ENCODE assay signal across 8 mouse cellular contexts in the genomic region with DNA sequence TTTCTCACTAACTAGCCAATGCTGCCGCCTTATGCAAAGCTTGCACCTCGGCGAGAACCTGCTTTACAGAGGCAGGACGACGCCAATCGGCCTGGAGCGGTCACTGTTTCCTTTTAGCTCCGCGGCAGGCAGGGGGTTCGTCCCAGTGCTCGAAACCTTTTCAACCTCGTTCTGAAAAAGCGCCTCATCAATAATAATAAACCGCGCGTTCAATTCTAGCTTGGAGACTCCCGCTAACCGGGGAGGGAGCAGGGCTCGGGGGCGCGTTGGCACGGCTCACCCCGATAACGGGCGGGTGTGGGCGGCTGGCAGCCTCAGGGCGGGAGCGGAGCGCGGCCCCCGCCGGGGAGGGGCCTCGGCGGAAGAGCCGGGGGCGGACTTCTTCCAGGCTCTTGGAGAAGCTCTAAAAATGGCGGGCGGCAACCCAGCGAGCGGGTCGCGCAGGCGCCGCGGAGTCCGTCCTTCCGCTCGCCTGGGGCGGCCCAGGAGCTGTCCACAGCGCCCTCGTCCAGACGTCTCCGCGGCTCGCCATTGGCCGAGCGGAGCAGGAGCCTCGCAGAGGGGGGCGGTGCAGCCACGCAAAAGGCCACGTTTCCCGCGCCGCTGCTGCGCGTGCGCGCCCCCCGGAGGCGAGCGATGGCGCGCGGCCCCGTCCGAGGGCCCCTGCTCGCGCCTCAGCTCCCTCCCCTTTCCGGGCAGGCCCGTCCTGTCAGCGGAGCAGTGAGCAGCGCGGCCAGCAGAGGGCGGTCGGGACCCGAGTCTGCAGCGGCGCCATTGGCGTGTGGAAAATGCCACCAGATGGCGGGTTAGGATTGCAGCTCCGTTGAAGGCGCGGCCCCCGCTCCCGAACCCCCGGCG. TPM values are rescaled to one million over a fixed set of nuclear protein-coding genes. Genes with fewer than 3 reads are reported as not detected.
DNase-seq lines count a peak whose midpoint lies in the region; ATAC-seq and TF ChIP-seq lines count a peak whose summit lies in the region.

No protein-coding gene starts in this region.

- peak overlapping the region; percentile 90 for H3K4me3 ChIP-seq in G1E (ENCODE audit: low read depth, low read length)
- H3K4me3 ChIP-seq in forebrain, embryonic 16.5 days (replicated peaks; ENCODE audit: low read length) = peak overlapping the region; percentile 90
- H3K4me3 ChIP-seq in layer of hippocampus, adult 2 months = peak overlapping the region; percentile 75
- H3K4me3 ChIP-seq in lung, embryonic 14.5 days (ENCODE audit: low read depth, low read length) = peak overlapping the region; percentile 77
- peak overlapping the region; percentile 100 for H3K4me3 ChIP-seq in olfactory bulb, adult 2 months (ENCODE audit: insufficient read depth, low read depth, low read length)
- H3K4me3 ChIP-seq in thymus, adult 2 months (ENCODE audit: control insufficient read depth, insufficient read depth, low read length) = peak overlapping the region; percentile 72

- DNase-seq in G1E (ENCODE audit: low spot score) = peak; percentile 92
- peak; percentile 98 to 100 for DNase-seq in cerebellum, adult 18-20 months
- peak; percentile 100 for DNase-seq in heart, postnatal 36 days
- DNase-seq in layer of hippocampus, adult 2 months (ENCODE audit: low spot score in 2 of 2) = peak; percentile 99 to 100
- DNase-seq in lung, embryonic 14.5 days = peak; percentile 99
- peak; percentile 99 for DNase-seq in thymus, adult 2 months

- WGBS in forebrain, embryonic 16.5 days = under 1% methylated on average over 89 of the region's 97 CpGs
- WGBS in lung, embryonic 14.5 days = under 1% methylated on average over 92 of the region's 97 CpGs
- under 1% methylated on average over 97 of the region's 97 CpGs for WGBS in olfactory bulb, adult 2 months
- WGBS in thymus, adult 2 months = under 1% methylated on average over 97 of the region's 97 CpGs

- intact Hi-C loops in heart, postnatal 36 days (cut with DNase I) = loop anchor here (1.0 to 10.0 kb wide), 8 partner anchors 72 to 512 kb away; a partner anchor contains a TSS

- ATAC-seq in G1E (ENCODE audit: extremely low read depth, insufficient number of reproducible peaks, low FRiP score, poor library complexity, severe bottlenecking) = peak; percentile 78
- peak; percentile 96 for ATAC-seq in forebrain, embryonic 16.5 days
- ATAC-seq in lung, embryonic 14.5 days (ENCODE audit: insufficient read depth) = peak; percentile 99

- peak; percentile 77 for TF ChIP-seq POLR2A in olfactory bulb, adult 2 months (IDR thresholded peaks at IDR 0.05; ENCODE audit: insufficient read depth, low read depth, low read length)
- peak; percentile 56 for TF ChIP-seq POLR2A in thymus, adult 2 months (IDR thresholded peaks at IDR 0.05; ENCODE audit: control insufficient read depth, extremely low read depth, insufficient read depth, low read length, poor library complexity)

- no peaks in the 10 kb centered on the region for H3K9me3 ChIP-seq in G1E (replicated peaks)
- no peaks in the 10 kb centered on the region for H3K9me3 ChIP-seq in forebrain, embryonic 16.5 days (ENCODE audit: control insufficient read depth, low read length)
- no peaks in the 10 kb centered on the region for H3K9me3 ChIP-seq in lung, embryonic 14.5 days (ENCODE audit: low read depth, low read length)

- H3K4me2 ChIP-seq in forebrain, embryonic 16.5 days (ENCODE audit: low read length) = peak overlapping the region; percentile 75
- peak overlapping the region; percentile 88 for H3K4me2 ChIP-seq in lung, embryonic 14.5 days

- peak overlapping the region; percentile 97 for H3K27ac ChIP-seq in forebrain, embryonic 16.5 days (ENCODE audit: low read length)
- peak overlapping the region; percentile 99 for H3K27ac ChIP-seq in layer of hippocampus, adult 2 months
- peak overlapping the region; percentile 99 for H3K27ac ChIP-seq in lung, embryonic 14.5 days (ENCODE audit: low read depth)
- H3K27ac ChIP-seq in olfactory bulb, adult 2 months (ENCODE audit: insufficient read depth, low read depth, low read length) = peak overlapping the region; percentile 96
- peak overlapping the region; percentile 82 for H3K27ac ChIP-seq in thymus, adult 2 months (ENCODE audit: control insufficient read depth, insufficient read depth, low read length)

- H3K4me1 ChIP-seq in G1E (ENCODE audit: insufficient read depth, low read depth, low read length) = peaks cover 32% of the 10 kb centered on the region
- H3K4me1 ChIP-seq in forebrain, embryonic 16.5 days (replicated peaks; ENCODE audit: control insufficient read depth, insufficient read depth, low read length) = peaks cover 18% of the 10 kb centered on the region
- H3K4me1 ChIP-seq in lung, embryonic 14.5 days (ENCODE audit: insufficient read depth) = peaks cover 9% of the 10 kb centered on the region
- H3K4me1 ChIP-seq in olfactory bulb, adult 2 months (ENCODE audit: control insufficient read depth, insufficient read depth, low read length) = 0 out of 2 replicates have a peak, but pooled peaks cover 2% of the 10 kb centered on the region
- H3K4me1 ChIP-seq in thymus, adult 2 months (replicated peaks; ENCODE audit: control insufficient read depth, insufficient read depth, low read length) = peaks cover 2% of the 10 kb centered on the region; the same call in 1 of the 2 replicates

- peaks cover 2% of the 10 kb centered on the region for H3K36me3 ChIP-seq in G1E (replicated peaks)
- no peaks in the 10 kb centered on the region for H3K36me3 ChIP-seq in forebrain, embryonic 16.5 days (ENCODE audit: control insufficient read depth, insufficient read depth)
- H3K36me3 ChIP-seq in lung, embryonic 14.5 days (ENCODE audit: insufficient read depth) = no peaks in the 10 kb centered on the region
- H3K36me3 ChIP-seq in thymus, adult 2 months (ENCODE audit: control insufficient read depth, insufficient read depth, low read length) = no peaks in the 10 kb centered on the region

- H3K27me3 ChIP-seq in G1E (ENCODE audit: insufficient read depth, low read length) = no peaks in the 10 kb centered on the region
- H3K27me3 ChIP-seq in forebrain, embryonic 16.5 days (replicated peaks; ENCODE audit: control insufficient read depth, insufficient read depth, low read length) = no peaks in the 10 kb centered on the region
- no peaks in the 10 kb centered on the region for H3K27me3 ChIP-seq in lung, embryonic 14.5 days (ENCODE audit: insufficient read depth, low read length)
- no peaks in the 10 kb centered on the region for H3K27me3 ChIP-seq in thymus, adult 2 months (ENCODE audit: control insufficient read depth, insufficient read depth, low read length)

- H3K9ac ChIP-seq in forebrain, embryonic 16.5 days (replicated peaks; ENCODE audit: low read depth, low read length) = peak overlapping the region; percentile 95
- H3K9ac ChIP-seq in lung, embryonic 14.5 days = peak overlapping the region; percentile 97

- TF ChIP-seq CTCF in G1E (IDR thresholded peaks at IDR 0.05; ENCODE audit: low read depth, low read length) = peak; percentile 63
- peak; percentile 97 for TF ChIP-seq CTCF in layer of hippocampus, adult 2 months (conservative IDR thresholded peaks at IDR 0.05)
- TF ChIP-seq CTCF in lung, embryonic 14.5 days (IDR thresholded peaks at IDR 0.05; ENCODE audit: low read depth) = peak; percentile 92
- TF ChIP-seq CTCF in olfactory bulb, adult 2 months (IDR thresholded peaks at IDR 0.05; ENCODE audit: insufficient read depth, low read depth, low read length) = peak; percentile 97
- TF ChIP-seq CTCF in thymus, adult 2 months (IDR thresholded peaks at IDR 0.05; ENCODE audit: borderline replicate concordance, control insufficient read depth, extremely low read depth, insufficient read depth, low read length, poor library complexity) = peak; percentile 96

RNA-seq across cellular contexts. Expression of a gene that starts 45.5 kb away (rescaled TPM):
- 75.4 and 111 TPM in 2 replicates for total RNA-seq in G1E (2014; fragmentation: Nextera tagmentation)
- 59.5 and 71.5 TPM in 2 replicates for total RNA-seq in G1E (2017)
- polyA plus RNA-seq in G1E (2012) = 2.8 and 2.9 TPM in 2 replicates
- 36.0 and 38.6 TPM in 2 replicates for polyA plus RNA-seq in forebrain, embryonic 16.5 days (2015; fragmentation: Nextera tagmentation; extraction: Ambion mirVana)
- 10 to 100 TPM; 26.2 to 26.5 TPM for total RNA-seq in heart, postnatal 36 days (2021)
- 10 to 100 TPM; 67.6 to 69.7 TPM for total RNA-seq in layer of hippocampus, adult 2 months (2021)
- polyA plus RNA-seq in lung, embryonic 14.5 days (2014; fragmentation: Nextera tagmentation; extraction: Ambion mirVana) = 48.4 and 57.5 TPM in 2 replicates
- polyA plus RNA-seq in olfactory bulb, adult 2 months (2012; ENCODE audit: insufficient read depth, insufficient read length, low replicate concordance, missing spikeins) = not detected in 2 replicates
- polyA plus RNA-seq in thymus, adult 2 months (2012; rRNA removed) = 7.9 and 10.2 TPM in 2 replicates

Comparison
In these comparisons a context has a peak if more than half of its experiments do, and no peak if none do; other contexts are left out.
1. Peak in every context shown above with its lines: DNase-seq, ATAC-seq, H3K4me3 ChIP-seq and H3K27ac ChIP-seq.